Mouse (Mus musculus): ENCODE results near the gene Elmo2. TPM values are rescaled to one million over a fixed set of nuclear protein-coding genes. Genes with fewer than 3 reads are reported as not detected.

Gene Elmo2
- 90.0 and 94.6 TPM in 2 replicates for polyA plus RNA-seq (2016; fragmentation: Nextera tagmentation; extraction: Ambion mirVana)

- under 1% methylated on average over 55 of the region's 55 CpGs for WGBS
- Histone ChIP-seq H3K4me1 (replicated peaks) (peaks cover 62% of the 10 kb centered on the region), H3K9me3 (no peaks in the 10 kb centered on the region), H3K27me3 (ENCODE audit: insufficient read depth, poor library complexity, severe bottlenecking) (peaks cover 16% of the 10 kb centered on the region), H3K4me3 (peak within 1 kb of the TSS; percentile 84), H3K27ac (peak within 1 kb of the TSS; percentile 91), H3K36me3 (no peaks in the 10 kb centered on the region)
- peak; percentile 97 for DNase-seq (ENCODE audit: low spot score)
These were observed at the start of gene Elmo2 for GRCm38 (mm10) chr2:165326304-165327190. Gene Elmo2, minus strand, starts transcription at chr2:165326479.

GRCm38 (mm10) chr2:165376001-165376400 is 49.7 kb upstream of the Elmo2 start:
- Histone ChIP-seq H3K27me3 (ENCODE audit: insufficient read depth, poor library complexity, severe bottlenecking) (no peaks in the 10 kb centered on the region), H3K4me3 (no peak overlapping the region), H3K9me3 (peaks cover 17% of the 10 kb centered on the region), H3K27ac (no peak overlapping the region), H3K36me3 (peaks cover 70% of the 10 kb centered on the region), H3K4me1 (replicated peaks) (0 out of 2 replicates have a peak, but pooled peaks cover under 1% of the 10 kb centered on the region)
- 75% methylated on average over 4 of the region's 4 CpGs for WGBS
- no peak for DNase-seq (ENCODE audit: low spot score)

GRCm38 (mm10) chr2:165375478-165375877 is 49.2 kb upstream of the Elmo2 start:
- Histone ChIP-seq H3K4me1 (replicated peaks) (0 out of 2 replicates have a peak, but pooled peaks cover 2% of the 10 kb centered on the region), H3K36me3 (peaks cover 64% of the 10 kb centered on the region), H3K4me3 (no peak overlapping the region), H3K27ac (no peak overlapping the region), H3K27me3 (ENCODE audit: insufficient read depth, poor library complexity, severe bottlenecking) (no peaks in the 10 kb centered on the region), H3K9me3 (peaks cover 12% of the 10 kb centered on the region; the same call in 1 of the 2 replicates)
- WGBS, result 84% methylated on average over 5 of the region's 5 CpGs
- no peak for DNase-seq (ENCODE audit: low spot score)

GRCm38 (mm10) chr2:165371066-165371465 is 44.8 kb upstream of the Elmo2 start:
- peaks cover 31% of the 10 kb centered on the region for H3K4me1 ChIP-seq (replicated peaks)
- H3K4me3 ChIP-seq, result peak overlapping the region; percentile 16; the same call in 1 of the 2 replicates
- DNase-seq (ENCODE audit: low spot score), result no peak
- H3K27ac ChIP-seq, result peak overlapping the region; percentile 50
- peaks cover 20% of the 10 kb centered on the region for H3K36me3 ChIP-seq
- 25% methylated on average over 3 of the region's 3 CpGs for WGBS
- peaks cover 15% of the 10 kb centered on the region; the same call in 1 of the 2 replicates for H3K27me3 ChIP-seq (ENCODE audit: insufficient read depth, poor library complexity, severe bottlenecking)
- H3K9me3 ChIP-seq, result peaks cover 5% of the 10 kb centered on the region; the same call in 1 of the 2 replicates

GRCm38 (mm10) chr2:165370348-165370747 is 44.1 kb upstream of the Elmo2 start:
- Histone ChIP-seq H3K4me3 (no peak overlapping the region), H3K4me1 (replicated peaks) (peaks cover 31% of the 10 kb centered on the region), H3K27ac (no peak overlapping the region), H3K9me3 (peaks cover 5% of the 10 kb centered on the region; the same call in 1 of the 2 replicates), H3K36me3 (peaks cover 13% of the 10 kb centered on the region), H3K27me3 (ENCODE audit: insufficient read depth, poor library complexity, severe bottlenecking) (peaks cover 20% of the 10 kb centered on the region; the same call in 1 of the 2 replicates)
- DNase-seq (ENCODE audit: low spot score), result no peak
- WGBS, result 82% methylated on average over 3 of the region's 3 CpGs

- H3K4me1 ChIP-seq (replicated peaks), result peaks cover 45% of the 10 kb centered on the region
These were observed 42.2 kb upstream of the Elmo2 start, which contains the start of gene Zfp663 for GRCm38 (mm10) chr2:165368496-165368895. Gene Zfp663, minus strand, starts transcription at chr2:165368729.

DNA sequence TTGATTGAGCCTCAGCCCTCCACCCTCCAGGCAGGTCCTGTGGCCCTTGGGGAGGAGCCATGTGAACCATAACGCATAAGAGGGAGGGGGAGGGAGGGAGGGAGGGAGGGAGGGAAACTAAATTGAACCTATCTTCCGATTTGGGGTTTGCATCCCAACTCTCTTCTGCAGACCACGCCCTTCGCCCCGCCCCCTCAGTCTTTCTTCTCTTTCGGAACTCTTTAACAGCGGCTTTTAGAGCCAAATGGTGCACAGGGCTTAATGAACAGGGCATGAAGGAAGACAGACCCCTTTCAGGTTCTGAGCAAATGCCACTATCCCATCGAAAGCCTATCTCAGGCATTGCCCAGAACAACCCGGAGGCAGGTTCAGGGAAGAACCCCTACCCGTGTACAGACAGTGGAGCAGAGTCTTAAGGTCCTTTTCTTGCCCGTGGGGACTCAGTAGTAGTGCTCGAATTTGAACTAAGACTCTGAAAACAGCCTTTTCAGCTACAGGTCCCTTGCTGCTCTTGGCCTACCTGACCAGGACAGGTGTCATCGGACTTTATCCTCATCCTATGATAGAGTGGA is 41.7 kb upstream of the Elmo2 start:
- H3K4me3 ChIP-seq, result peak overlapping the region; percentile 69
- 1% methylated on average over 13 of the region's 13 CpGs for WGBS

More at GRCm38 (mm10) chr2:165368496-165368895, 42.2 kb upstream of the Elmo2 start, which contains the start of gene Zfp663:
- WGBS, result under 1% methylated on average over 27 of the region's 27 CpGs
- Histone ChIP-seq H3K4me3 (peak within 1 kb of the TSS; percentile 69), H3K27me3 (ENCODE audit: insufficient read depth, poor library complexity, severe bottlenecking) (peaks cover 30% of the 10 kb centered on the region), H3K9me3 (no peaks in the 10 kb centered on the region), H3K27ac (peak within 1 kb of the TSS; percentile 97), H3K36me3 (no peaks in the 10 kb centered on the region)
- DNase-seq (ENCODE audit: low spot score), result peak; percentile 86

DNA sequence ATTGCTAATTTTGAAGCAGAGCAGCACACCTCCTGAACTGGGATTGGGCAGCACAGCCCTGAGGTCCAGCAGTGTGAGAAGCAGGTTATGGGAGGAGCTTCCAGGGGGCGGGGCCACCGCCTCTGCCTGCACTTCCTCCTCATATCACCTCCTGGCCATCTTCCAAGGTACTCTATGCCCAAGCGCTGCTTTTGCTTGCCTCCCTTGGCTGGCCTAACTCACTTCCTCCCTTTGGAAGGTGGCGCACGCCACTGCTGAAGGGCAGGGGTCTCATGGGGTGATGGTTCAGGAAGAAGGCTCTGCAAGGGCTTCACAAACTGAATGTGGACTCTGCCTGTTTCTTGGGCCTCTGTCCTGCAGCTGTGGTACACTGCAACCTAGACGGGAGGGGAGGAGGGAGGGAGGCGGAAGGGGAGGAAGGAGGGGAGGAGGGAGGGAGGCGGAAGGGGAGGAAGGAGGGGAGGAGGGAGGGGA is 40.8 kb upstream of the Elmo2 start:
- Histone ChIP-seq H3K27ac (peak overlapping the region; percentile 97), H3K4me1 (replicated peaks) (peaks cover 45% of the 10 kb centered on the region), H3K4me3 (peak overlapping the region; percentile 69), H3K36me3 (no peaks in the 10 kb centered on the region), H3K27me3 (ENCODE audit: insufficient read depth, poor library complexity, severe bottlenecking) (peaks cover 43% of the 10 kb centered on the region), H3K9me3 (no peaks in the 10 kb centered on the region)
- WGBS, result 11% methylated on average over 6 of the region's 8 CpGs
- peak; percentile 33 for DNase-seq (ENCODE audit: low spot score)

More for the DNA sequence above, 41.7 kb upstream of the Elmo2 start:
- Histone ChIP-seq H3K9me3 (no peaks in the 10 kb centered on the region), H3K36me3 (no peaks in the 10 kb centered on the region), H3K4me1 (replicated peaks) (peaks cover 45% of the 10 kb centered on the region), H3K27ac (peak overlapping the region; percentile 97), H3K27me3 (ENCODE audit: insufficient read depth, poor library complexity, severe bottlenecking) (peaks cover 35% of the 10 kb centered on the region)
- peak; percentile 66 for DNase-seq (ENCODE audit: low spot score)

- WGBS, result 14% methylated on average over 21 of the region's 21 CpGs
- Histone ChIP-seq H3K27ac (no peak overlapping the region), H3K9me3 (no peaks in the 10 kb centered on the region), H3K27me3 (ENCODE audit: insufficient read depth, poor library complexity, severe bottlenecking) (peaks cover 47% of the 10 kb centered on the region), H3K36me3 (no peaks in the 10 kb centered on the region), H3K4me3 (peak overlapping the region; percentile 10; the same call in 1 of the 2 replicates), H3K4me1 (replicated peaks) (peaks cover 49% of the 10 kb centered on the region)
- DNase-seq (ENCODE audit: low spot score), result peak; percentile 82
These were observed 38.2 kb upstream of the Elmo2 start for GRCm38 (mm10) chr2:165364334-165365091.

GRCm38 (mm10) chr2:165363282-165363681 is 37.0 kb upstream of the Elmo2 start:
- Histone ChIP-seq H3K9me3 (no peaks in the 10 kb centered on the region), H3K27ac (no peak overlapping the region), H3K27me3 (ENCODE audit: insufficient read depth, poor library complexity, severe bottlenecking) (peaks cover 42% of the 10 kb centered on the region), H3K4me3 (no peak overlapping the region), H3K4me1 (replicated peaks) (peaks cover 40% of the 10 kb centered on the region), H3K36me3 (no peaks in the 10 kb centered on the region)
- WGBS, result 86% methylated on average over 6 of the region's 6 CpGs
- DNase-seq (ENCODE audit: low spot score), result no peak

DNA sequence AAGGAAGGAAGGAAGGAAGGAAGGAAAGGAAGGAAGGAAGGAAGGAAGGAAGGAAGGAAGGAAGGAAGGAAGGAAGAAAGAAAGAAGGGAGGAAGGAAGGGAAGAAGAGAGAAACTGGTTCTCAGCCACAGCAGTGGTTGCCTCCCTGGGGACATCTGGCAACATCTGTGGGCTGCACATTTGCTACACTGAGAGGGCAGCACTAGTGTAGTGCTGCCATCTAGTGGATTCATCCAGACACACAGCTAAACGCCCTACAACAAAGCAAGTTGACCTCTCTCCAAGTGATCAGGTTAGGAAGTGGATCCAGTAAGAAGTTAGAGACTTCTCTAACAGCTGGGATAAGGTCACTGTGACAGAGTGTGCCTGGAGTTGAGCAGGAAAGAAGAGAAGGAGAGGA is 34.6 kb upstream of the Elmo2 start:
- peaks cover 21% of the 10 kb centered on the region for H3K4me1 ChIP-seq (replicated peaks)
- peak; percentile 72 for DNase-seq (ENCODE audit: low spot score)
- H3K27ac ChIP-seq, result no peak overlapping the region
- WGBS, result 2% methylated on average over 1 of the region's 1 CpGs
- H3K9me3 ChIP-seq, result 0 out of 2 replicates have a peak, but pooled peaks cover 1% of the 10 kb centered on the region
- peaks cover 32% of the 10 kb centered on the region for H3K27me3 ChIP-seq (ENCODE audit: insufficient read depth, poor library complexity, severe bottlenecking)
- peaks cover 8% of the 10 kb centered on the region; the same call in 1 of the 2 replicates for H3K36me3 ChIP-seq
- no peak overlapping the region for H3K4me3 ChIP-seq

Data from hindbrain, embryonic 10.5 days (tissue).